Mouse (Mus musculus): ENCODE data around the gene Adi1. TPM values are rescaled to one million over a fixed set of nuclear protein-coding genes. Genes with fewer than 3 reads are reported as not detected.

Gene Adi1
- polyA plus RNA-seq, 2 experiments from 2014 or later, result 34.9 to 47.6 TPM

DNA sequence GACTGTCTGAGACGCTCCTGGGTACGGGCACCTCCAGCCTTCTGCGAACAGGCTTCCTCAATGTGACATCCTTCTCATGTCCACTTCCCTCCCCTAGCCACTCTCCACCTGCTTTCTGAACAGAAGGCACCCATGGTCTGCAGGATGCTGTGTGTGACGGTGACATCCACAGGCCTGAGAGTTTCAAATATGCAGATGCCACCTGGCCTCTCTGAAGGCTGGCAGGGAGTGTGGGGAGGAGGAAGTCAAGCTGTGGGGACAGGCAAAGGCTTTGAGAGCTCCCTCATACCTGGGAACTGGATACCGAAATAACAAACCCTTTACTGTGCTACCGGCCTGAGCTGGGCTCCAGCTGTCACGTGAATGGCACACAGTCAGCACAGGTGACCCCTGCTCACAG, 19.7 kb downstream of the Adi1 start:
- no peak for ATAC-seq

DNA sequence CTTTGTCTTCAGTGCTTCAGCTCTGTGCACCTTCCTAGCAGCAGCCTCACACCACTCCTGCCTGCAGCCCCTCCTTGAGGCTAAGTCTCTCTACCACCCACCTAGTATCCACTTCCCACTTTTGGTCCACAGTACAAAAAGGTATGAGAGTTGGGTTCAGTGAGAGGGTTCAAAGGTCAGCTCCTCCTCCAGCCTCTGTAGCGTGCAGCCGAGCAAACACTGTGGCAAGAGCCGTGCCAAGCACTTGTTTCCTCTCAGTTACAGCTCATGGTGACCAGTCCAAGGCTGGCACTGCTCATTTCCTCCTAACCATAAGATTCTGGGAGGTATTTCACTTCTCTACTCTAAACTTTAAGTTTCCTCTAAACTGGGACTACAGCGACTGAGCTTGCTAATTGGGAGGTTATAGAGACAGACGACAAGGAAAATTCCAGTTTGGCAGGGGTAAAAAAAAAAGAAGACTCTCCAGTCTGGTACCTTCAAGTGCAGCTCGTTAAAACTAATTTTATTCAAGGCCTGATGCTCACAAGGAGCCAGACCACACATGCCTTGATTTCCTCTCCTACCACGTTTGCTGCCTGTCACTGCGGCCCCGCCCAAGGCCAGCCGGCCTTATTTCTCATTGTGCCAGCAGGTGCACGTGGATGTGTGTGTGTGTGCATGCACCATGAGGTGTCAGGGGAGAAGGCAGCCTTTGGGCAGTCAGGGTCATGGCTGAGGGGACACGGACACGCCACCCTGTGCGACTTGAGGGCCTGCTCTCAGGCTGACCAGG, 23.0 kb downstream of the Adi1 start:
- ATAC-seq, result no peak

- no peak for ATAC-seq
These were observed 24.1 kb downstream of the Adi1 start for GRCm38 (mm10) chr12:28699086-28699485.

DNA sequence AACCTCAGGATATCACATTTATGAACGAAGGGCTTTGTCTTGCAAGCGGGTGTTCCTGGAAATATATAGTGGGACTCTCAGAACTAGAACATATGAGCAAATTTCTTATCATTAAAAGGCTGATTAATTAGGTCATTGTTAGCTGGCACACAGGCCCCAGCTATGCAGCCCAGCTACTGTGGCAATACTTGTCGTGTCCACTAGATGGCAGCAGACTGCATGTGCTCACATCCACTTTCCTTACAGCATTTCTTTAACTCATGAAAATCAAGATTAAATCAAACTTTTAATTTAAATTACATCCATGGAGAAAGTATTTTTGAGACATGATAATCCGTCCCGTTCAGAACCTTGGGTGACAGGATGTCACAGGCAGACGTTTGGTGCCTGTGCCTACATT, 24.6 kb downstream of the Adi1 start:
- peak; percentile 47 for ATAC-seq

- ATAC-seq, result peak; percentile 66
These were observed 25.1 kb downstream of the Adi1 start for GRCm38 (mm10) chr12:28700101-28700511.

- peak; percentile 37 for ATAC-seq
These were observed 25.6 kb downstream of the Adi1 start for GRCm38 (mm10) chr12:28700561-28701025.

- ATAC-seq, result peak; percentile 10
These were observed 26.3 kb downstream of the Adi1 start for GRCm38 (mm10) chr12:28701302-28701701.

DNA sequence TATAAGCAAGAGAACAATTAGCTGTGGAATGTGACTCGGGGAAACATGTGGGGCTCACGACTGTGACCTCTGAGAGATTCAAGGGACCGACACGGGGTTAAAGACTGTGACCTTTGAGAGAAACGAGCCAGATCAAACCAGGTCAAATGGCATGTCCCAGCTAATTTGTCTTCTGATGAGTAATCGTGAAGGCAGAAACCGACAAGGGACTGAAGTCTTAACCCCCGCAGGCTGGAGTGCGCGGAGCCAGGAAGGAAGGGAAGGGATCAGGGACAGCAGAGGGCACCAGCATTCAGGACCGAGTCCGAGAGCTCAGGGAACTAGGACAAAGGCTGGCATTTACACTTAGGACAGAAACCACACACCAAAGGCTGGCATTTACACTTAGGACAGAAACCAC, 29.4 kb downstream of the Adi1 start:
- ATAC-seq, result no peak

DNA sequence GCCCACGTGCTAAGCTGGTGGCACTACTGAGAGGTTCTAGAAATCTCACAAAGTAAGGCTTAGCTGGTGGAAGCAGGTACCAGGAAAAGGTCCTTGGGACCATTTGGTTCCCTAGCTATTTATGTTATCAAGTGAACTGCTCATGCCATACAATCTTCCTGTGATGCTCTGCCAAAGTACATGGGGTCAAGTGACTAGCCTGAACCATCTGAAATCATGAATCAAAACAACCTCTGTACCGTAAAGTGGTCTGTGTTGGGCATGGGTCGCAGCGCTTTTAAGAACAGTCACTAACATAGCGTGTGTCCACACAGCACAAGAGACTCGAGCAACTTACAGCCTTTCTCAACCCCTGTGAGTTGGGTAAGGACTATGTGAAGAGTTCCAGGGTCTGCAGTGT, 30.2 kb downstream of the Adi1 start:
- ATAC-seq, result no peak

DNA sequence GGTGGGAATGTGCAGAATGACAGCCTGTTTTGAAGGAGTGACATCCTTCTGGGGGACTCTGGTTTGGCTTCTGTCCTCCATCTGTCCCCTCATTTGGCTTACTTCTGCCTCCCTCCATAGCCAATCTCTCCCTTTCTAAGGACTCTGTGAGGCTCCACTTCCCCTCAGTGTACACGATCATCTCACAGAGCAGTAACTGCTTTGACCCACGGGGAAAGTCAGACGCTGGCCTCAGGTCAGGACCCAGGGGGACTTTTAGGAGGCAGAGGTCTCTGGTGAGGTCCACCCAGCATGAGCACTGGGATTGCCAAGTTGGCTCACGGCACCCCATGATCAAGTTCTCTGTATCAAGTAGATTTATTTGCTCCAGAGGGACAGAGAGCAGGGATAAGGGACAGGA, 33.1 kb downstream of the Adi1 start:
- ATAC-seq, result no peak

GRCm38 (mm10) chr12:28710566-28711185, 35.6 kb downstream of the Adi1 start:
- ATAC-seq, result no peak

GRCm38 (mm10) chr12:28714822-28715632, 40.0 kb downstream of the Adi1 start:
- ATAC-seq, result no peak

DNA sequence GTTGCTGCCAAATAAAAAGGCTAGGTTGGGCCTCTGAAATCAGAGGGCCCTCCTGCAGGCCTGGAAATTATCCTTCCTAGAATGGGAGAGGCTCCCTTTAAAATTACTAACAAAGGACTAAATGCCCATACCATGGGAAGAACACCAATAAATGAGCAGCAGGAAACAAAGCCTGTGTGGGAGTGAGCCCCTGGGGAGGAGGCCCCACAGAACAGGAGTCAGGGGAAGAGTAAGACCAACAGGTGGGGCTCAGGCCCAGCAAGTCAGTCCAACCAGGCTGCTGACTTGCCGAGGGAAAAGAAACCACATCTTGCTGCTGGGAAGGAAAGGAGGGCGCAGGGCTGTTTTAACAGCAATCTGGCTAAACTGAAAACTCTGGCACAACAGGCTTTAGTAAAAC, 42.0 kb downstream of the Adi1 start:
- no peak for ATAC-seq

- no peak for ATAC-seq
These were observed 43.1 kb downstream of the Adi1 start for GRCm38 (mm10) chr12:28718106-28718505.

DNA sequence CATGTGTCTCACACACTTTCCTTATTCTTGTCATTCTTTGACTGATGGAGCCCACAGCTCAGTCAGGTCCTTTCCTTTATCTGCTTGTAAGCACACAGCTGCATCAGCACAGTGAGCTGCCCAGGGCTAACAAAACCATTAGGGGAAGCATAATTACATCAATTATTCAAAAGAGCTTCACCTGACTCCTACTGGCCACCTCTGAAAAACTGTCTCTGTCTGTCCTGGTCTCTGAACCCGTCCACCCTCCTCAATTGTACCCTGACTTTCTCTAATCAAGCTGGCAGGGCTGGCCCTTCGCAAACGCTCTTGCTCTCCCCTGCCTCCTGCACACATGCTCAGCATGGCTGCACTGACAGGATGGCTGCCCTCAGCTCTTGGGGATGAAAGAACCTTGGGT, 49.3 kb downstream of the Adi1 start:
- no peak for ATAC-seq

DNA sequence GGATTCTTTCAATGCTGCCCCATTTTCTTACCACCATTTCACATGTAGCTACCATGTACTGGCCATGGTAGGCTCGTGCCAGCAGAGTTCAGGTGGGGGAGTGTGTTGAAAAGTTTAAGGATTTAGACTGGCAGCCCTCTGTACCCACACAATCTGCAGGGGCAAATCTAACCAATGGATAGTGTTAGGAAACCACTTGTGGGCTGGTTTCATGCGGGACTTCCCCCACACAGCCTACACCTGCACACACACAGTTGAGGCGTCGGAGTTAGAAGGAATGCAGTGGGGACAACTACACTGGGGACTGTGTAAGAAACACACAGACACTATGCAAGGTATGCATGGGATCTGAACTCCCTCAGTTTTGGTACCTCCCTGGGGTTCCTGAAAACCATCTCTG, 51.2 kb downstream of the Adi1 start:
- ATAC-seq, result peak; percentile 69

DNA sequence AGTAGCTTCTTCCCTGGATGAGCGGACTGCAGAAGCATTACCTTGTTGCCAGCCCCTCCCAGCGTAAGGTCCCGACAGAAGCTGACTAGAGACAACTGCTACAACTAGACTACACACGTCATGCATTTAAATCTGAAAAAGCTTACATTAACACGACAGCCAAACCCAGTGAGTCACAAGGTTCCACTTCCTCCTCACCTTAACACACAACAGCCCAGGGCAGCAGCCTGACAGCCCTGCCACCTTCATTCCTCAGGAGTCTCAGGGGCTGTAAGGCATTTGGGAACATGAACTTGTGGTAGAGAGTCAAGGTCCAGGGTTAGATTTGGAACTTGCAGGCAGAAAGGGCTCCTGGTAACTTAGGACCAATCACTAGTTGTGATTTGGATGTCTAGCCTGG, 52.0 kb downstream of the Adi1 start:
- peak; percentile 23 for ATAC-seq

Other genes with a start within 250 kb of the Adi1 start
- not detected for gene Dcdc2c, start 122.8 kb upstream of the Adi1 start, polyA plus RNA-seq (2017; shearing (Covaris generic))
- not detected for gene Allc, start 92.7 kb upstream of the Adi1 start, polyA plus RNA-seq (2017; shearing (Covaris generic))
- gene Colec11, start 51.9 kb upstream of the Adi1 start, polyA plus RNA-seq (2017; shearing (Covaris generic)), result under 1 TPM in 1 of 2 experiments, not detected in 1; 0.34 TPM
- gene Rps7, start 39.3 kb upstream of the Adi1 start, polyA plus RNA-seq (2017; shearing (Covaris generic)), result 1,000 to 10,000 TPM; 1,659 to 2,490 TPM
- gene Rnaseh1, start 25.6 kb upstream of the Adi1 start, polyA plus RNA-seq (2017; shearing (Covaris generic)), result 10 to 100 TPM; 28.9 to 29.2 TPM
- 10 to 100 TPM; 31.6 to 46.1 TPM for gene Trappc12, start 75.2 kb downstream of the Adi1 start, polyA plus RNA-seq (2017; shearing (Covaris generic))
- 10 to 100 TPM; 30.1 to 43.8 TPM for gene Eipr1, start 76.6 kb downstream of the Adi1 start, polyA plus RNA-seq (2017; shearing (Covaris generic))